Mouse (Mus musculus) forebrain, embryonic 14.5 days (tissue): ENCODE results near the gene Ubtf. TPM values are rescaled to one million over a fixed set of nuclear protein-coding genes. Genes with fewer than 3 reads are reported as not detected.

Experiments used
- ATAC-seq: fragments of 200-750 bp; cut with Nextera tagmentation; 2 replicates; pipeline ENCODE4 v1.8.0; 2017; ENCODE audit warnings: mild to moderate bottlenecking, moderate library complexity
- DNase-seq: peaks from one replicate; pipeline ENCODE4 v3.0.0-alpha.2; 2015; ENCODE audit warnings: low spot score
- H3K27ac ChIP-seq: fragments of 300-500 bp; sonication (generic); 2 replicates; pipeline ENCODE4 v1.5.1; 2014; ENCODE audit warnings: low read depth, mild to moderate bottlenecking, control low read depth, low read length, moderate library complexity
- H3K27me3 ChIP-seq: fragments of 300-500 bp; sonication (generic); replicated peaks from 2 replicates; pipeline ENCODE4 v1.6.1; 2014; ENCODE audit warnings: low read length, control low read depth, mixed read lengths; ENCODE audit not compliant: control insufficient read depth, insufficient read depth
- H3K36me3 ChIP-seq: fragments of 300-500 bp; sonication (generic); 2 replicates; pipeline ENCODE4 v1.6.1; 2014; ENCODE audit warnings: low read length, control low read depth; ENCODE audit not compliant: control insufficient read depth, insufficient read depth
- H3K4me1 ChIP-seq: fragments of 300-500 bp; sonication (generic); 2 replicates; pipeline ENCODE4 v1.6.1; 2014; ENCODE audit warnings: antibody characterized with exemption, low read length, control low read depth; ENCODE audit not compliant: control insufficient read depth, insufficient read depth
- H3K4me2 ChIP-seq: fragments of 300-500 bp; sonication (generic); 2 replicates; pipeline ENCODE4 v1.6.1; 2014; ENCODE audit warnings: mild to moderate bottlenecking, control low read depth, low read length
- H3K4me3 ChIP-seq: fragments of 300-500 bp; sonication (generic); 2 replicates; pipeline ENCODE4 v1.5.1; 2014; ENCODE audit warnings: low read depth, low read length, control low read depth
- H3K9ac ChIP-seq: fragments of 300-500 bp; sonication (generic); 2 replicates; pipeline ENCODE4 v1.6.1; 2014; ENCODE audit warnings: mild to moderate bottlenecking, low read length, control low read depth, moderate library complexity
- H3K9me3 ChIP-seq: fragments of 300-500 bp; sonication (generic); replicated peaks from 2 replicates; pipeline ENCODE4 v1.6.1; 2016; ENCODE audit warnings: low read length, control low read depth, mixed read lengths; ENCODE audit not compliant: control insufficient read depth
- WGBS: fragments of 180-500 bp; shearing (Covaris S2); extraction: QIAGEN DNeasy Blood & Tissue Kit; methylation state at CpG from one replicate; pipeline ENCODE4 v1.1.7; 2014; 5-methylcytosine and 5-hydroxymethylcytosine counted together
- polyA plus RNA-seq: library from polyadenylated mRNA; unstranded; fragments of >200 nt; fragmentation: Nextera tagmentation; extraction: Ambion mirVana; gene quantifications from 2 replicates; pipeline ENCODE4 v1.2.1, GENCODE M21; 2014

The Ubtf gene
- polyA plus RNA-seq, 1 experiment from 2014 or later = 74.5 TPM

- Histone ChIP-seq H3K4me3 (no peak overlapping the region), H3K9me3 (no peaks in the 10 kb centered on the region)
These were observed 42.4 kb upstream of the Ubtf start for GRCm38 (mm10) chr11:102361776-102362495.

GRCm38 (mm10) chr11:102358365-102358764, 38.8 kb upstream of the Ubtf start:
- ATAC-seq = no peak
- 77% methylated on average over 10 of the region's 10 CpGs for WGBS

More at GRCm38 (mm10) chr11:102361776-102362495, 42.4 kb upstream of the Ubtf start:
- no peak for ATAC-seq
- Histone ChIP-seq H3K4me2 (no peak overlapping the region), H3K27ac (no peak overlapping the region), H3K9ac (no peak overlapping the region), H3K27me3 (no peaks in the 10 kb centered on the region), H3K36me3 (no peaks in the 10 kb centered on the region), H3K4me1 (no peaks in the 10 kb centered on the region)
- WGBS = 91% methylated on average over 8 of the region's 8 CpGs
- DNase-seq = no peak

GRCm38 (mm10) chr11:102356636-102357350, 37.3 kb upstream of the Ubtf start:
- 81% methylated on average over 31 of the region's 31 CpGs for WGBS
- Histone ChIP-seq H3K27ac (no peak overlapping the region), H3K36me3 (no peaks in the 10 kb centered on the region), H3K27me3 (no peaks in the 10 kb centered on the region), H3K4me1 (no peaks in the 10 kb centered on the region), H3K4me2 (no peak overlapping the region), H3K4me3 (no peak overlapping the region), H3K9me3 (no peaks in the 10 kb centered on the region), H3K9ac (no peak overlapping the region)
- ATAC-seq (no peak), DNase-seq (no peak)

More at GRCm38 (mm10) chr11:102358365-102358764, 38.8 kb upstream of the Ubtf start:
- Histone ChIP-seq H3K4me1 (no peaks in the 10 kb centered on the region), H3K27ac (no peak overlapping the region), H3K9me3 (no peaks in the 10 kb centered on the region), H3K4me3 (no peak overlapping the region), H3K9ac (no peak overlapping the region), H3K36me3 (no peaks in the 10 kb centered on the region), H3K27me3 (no peaks in the 10 kb centered on the region), H3K4me2 (no peak overlapping the region)
- DNase-seq = no peak

GRCm38 (mm10) chr11:102356190-102356589, 36.6 kb upstream of the Ubtf start:
- Histone ChIP-seq H3K4me2 (no peak overlapping the region), H3K27me3 (no peaks in the 10 kb centered on the region), H3K27ac (no peak overlapping the region), H3K4me1 (no peaks in the 10 kb centered on the region), H3K9me3 (no peaks in the 10 kb centered on the region), H3K36me3 (no peaks in the 10 kb centered on the region), H3K4me3 (no peak overlapping the region), H3K9ac (no peak overlapping the region)
- DNase-seq (no peak), ATAC-seq (no peak)
- WGBS = 91% methylated on average over 12 of the region's 12 CpGs

- Histone ChIP-seq H3K9me3 (no peaks in the 10 kb centered on the region), H3K27me3 (no peaks in the 10 kb centered on the region), H3K27ac (no peak overlapping the region), H3K4me3 (no peak overlapping the region), H3K9ac (no peak overlapping the region), H3K4me2 (no peak overlapping the region), H3K36me3 (no peaks in the 10 kb centered on the region), H3K4me1 (no peaks in the 10 kb centered on the region)
- ATAC-seq (no peak), DNase-seq (no peak)
- WGBS = 80% methylated on average over 3 of the region's 3 CpGs
These were observed 36.0 kb upstream of the Ubtf start for GRCm38 (mm10) chr11:102355501-102355900.

GRCm38 (mm10) chr11:102353021-102353431, 33.5 kb upstream of the Ubtf start:
- DNase-seq = no peak
- H3K27ac ChIP-seq = no peak overlapping the region
- ATAC-seq = no peak
- H3K4me2 ChIP-seq = no peak overlapping the region
- no peaks in the 10 kb centered on the region for H3K27me3 ChIP-seq
- H3K9me3 ChIP-seq = no peaks in the 10 kb centered on the region
- no peaks in the 10 kb centered on the region for H3K36me3 ChIP-seq
- no peak overlapping the region for H3K9ac ChIP-seq
- WGBS = 41% methylated on average over 8 of the region's 8 CpGs
- H3K4me1 ChIP-seq = no peaks in the 10 kb centered on the region
- no peak overlapping the region for H3K4me3 ChIP-seq

- Histone ChIP-seq H3K9me3 (no peaks in the 10 kb centered on the region), H3K36me3 (no peaks in the 10 kb centered on the region), H3K27ac (no peak overlapping the region), H3K27me3 (no peaks in the 10 kb centered on the region), H3K4me1 (no peaks in the 10 kb centered on the region), H3K4me3 (no peak overlapping the region), H3K4me2 (no peak overlapping the region), H3K9ac (no peak overlapping the region)
- DNase-seq (no peak), ATAC-seq (no peak)
- 43% methylated on average over 5 of the region's 5 CpGs for WGBS
These were observed 32.8 kb upstream of the Ubtf start for GRCm38 (mm10) chr11:102352378-102352777.

- H3K9me3 ChIP-seq = no peaks in the 10 kb centered on the region
- DNase-seq = no peak
- H3K36me3 ChIP-seq = no peaks in the 10 kb centered on the region
- H3K27ac ChIP-seq = no peak overlapping the region
- no peak overlapping the region for H3K9ac ChIP-seq
- H3K4me2 ChIP-seq = no peak overlapping the region
- WGBS = 89% methylated on average over 17 of the region's 17 CpGs
- no peak overlapping the region for H3K4me3 ChIP-seq
- H3K4me1 ChIP-seq = no peaks in the 10 kb centered on the region
- no peaks in the 10 kb centered on the region for H3K27me3 ChIP-seq
- no peak for ATAC-seq
These were observed 31.5 kb upstream of the Ubtf start for GRCm38 (mm10) chr11:102350981-102351523.

- Histone ChIP-seq H3K36me3 (no peaks in the 10 kb centered on the region), H3K9ac (no peak overlapping the region), H3K4me2 (no peak overlapping the region), H3K4me1 (no peaks in the 10 kb centered on the region), H3K4me3 (no peak overlapping the region), H3K27me3 (no peaks in the 10 kb centered on the region), H3K27ac (no peak overlapping the region), H3K9me3 (no peaks in the 10 kb centered on the region)
- ATAC-seq = no peak
- WGBS = 93% methylated on average over 4 of the region's 4 CpGs
- no peak for DNase-seq
These were observed 30.9 kb upstream of the Ubtf start for GRCm38 (mm10) chr11:102350416-102350815.
